Mouse (Mus musculus): ENCODE data around the gene Sp6. TPM values are rescaled to one million over a fixed set of nuclear protein-coding genes. Genes with fewer than 3 reads are reported as not detected.

Sp6 gene
- polyA plus RNA-seq, 1 experiment from 2014 or later = 0.09 TPM

GRCm38 (mm10) chr11:96992722-96993311 is 20.4 kb upstream of the Sp6 start:
- no peak overlapping the region for H3K4me2 ChIP-seq (ENCODE audit: low read depth, low read length)
- no peaks in the 10 kb centered on the region for H3K36me3 ChIP-seq (ENCODE audit: control insufficient read depth, insufficient read depth, low read length)
- 36% methylated on average over 8 of the region's 8 CpGs for WGBS
- no peak for ATAC-seq (ENCODE audit: low read depth)
- H3K27me3 ChIP-seq (ENCODE audit: control insufficient read depth, insufficient read depth, low read length) = no peaks in the 10 kb centered on the region
- H3K4me1 ChIP-seq (ENCODE audit: control insufficient read depth, insufficient read depth, low read length) = peaks cover 12% of the 10 kb centered on the region
- H3K4me3 ChIP-seq (ENCODE audit: low read depth, low read length) = no peak overlapping the region
- no peak overlapping the region for H3K27ac ChIP-seq (ENCODE audit: low read depth, low read length)
- no peak overlapping the region; the same call in 1 of the 2 replicates for H3K9ac ChIP-seq (replicated peaks; ENCODE audit: low read depth, low read length)
- no peaks in the 10 kb centered on the region for H3K9me3 ChIP-seq (ENCODE audit: control insufficient read depth, low read length)

GRCm38 (mm10) chr11:96995031-96995430 is 18.2 kb upstream of the Sp6 start:
- H3K4me2 ChIP-seq (ENCODE audit: low read depth, low read length) = no peak overlapping the region
- WGBS = 30% methylated on average over 5 of the region's 5 CpGs
- H3K27me3 ChIP-seq (ENCODE audit: control insufficient read depth, insufficient read depth, low read length) = no peaks in the 10 kb centered on the region
- H3K27ac ChIP-seq (ENCODE audit: low read depth, low read length) = no peak overlapping the region
- ATAC-seq (ENCODE audit: low read depth) = no peak
- peaks cover 7% of the 10 kb centered on the region for H3K4me1 ChIP-seq (ENCODE audit: control insufficient read depth, insufficient read depth, low read length)
- H3K4me3 ChIP-seq (ENCODE audit: low read depth, low read length) = no peak overlapping the region
- H3K9ac ChIP-seq (replicated peaks; ENCODE audit: low read depth, low read length) = no peak overlapping the region
- no peaks in the 10 kb centered on the region for H3K9me3 ChIP-seq (ENCODE audit: control insufficient read depth, low read length)
- H3K36me3 ChIP-seq (ENCODE audit: control insufficient read depth, insufficient read depth, low read length) = no peaks in the 10 kb centered on the region

GRCm38 (mm10) chr11:96995836-96996772 is 17.1 kb upstream of the Sp6 start:
- H3K27me3 ChIP-seq (ENCODE audit: control insufficient read depth, insufficient read depth, low read length) = no peaks in the 10 kb centered on the region
- no peak overlapping the region for H3K27ac ChIP-seq (ENCODE audit: low read depth, low read length)
- H3K4me2 ChIP-seq (ENCODE audit: low read depth, low read length) = no peak overlapping the region
- no peak overlapping the region for H3K9ac ChIP-seq (replicated peaks; ENCODE audit: low read depth, low read length)
- ATAC-seq (ENCODE audit: low read depth) = no peak
- no peaks in the 10 kb centered on the region for H3K36me3 ChIP-seq (ENCODE audit: control insufficient read depth, insufficient read depth, low read length)
- H3K4me3 ChIP-seq (ENCODE audit: low read depth, low read length) = no peak overlapping the region
- H3K4me1 ChIP-seq (ENCODE audit: control insufficient read depth, insufficient read depth, low read length) = peaks cover 7% of the 10 kb centered on the region
- 80% methylated on average over 15 of the region's 15 CpGs for WGBS
- no peaks in the 10 kb centered on the region for H3K9me3 ChIP-seq (ENCODE audit: control insufficient read depth, low read length)

GRCm38 (mm10) chr11:96996773-96997379 is 16.3 kb upstream of the Sp6 start:
- H3K36me3 ChIP-seq (ENCODE audit: control insufficient read depth, insufficient read depth, low read length) = no peaks in the 10 kb centered on the region
- 7% methylated on average over 17 of the region's 17 CpGs for WGBS
- no peaks in the 10 kb centered on the region for H3K9me3 ChIP-seq (ENCODE audit: control insufficient read depth, low read length)
- no peak for ATAC-seq (ENCODE audit: low read depth)
- H3K27ac ChIP-seq (ENCODE audit: low read depth, low read length) = no peak overlapping the region
- peak overlapping the region; percentile 50 for H3K9ac ChIP-seq (replicated peaks; ENCODE audit: low read depth, low read length)
- peaks cover 7% of the 10 kb centered on the region for H3K4me1 ChIP-seq (ENCODE audit: control insufficient read depth, insufficient read depth, low read length)
- H3K4me3 ChIP-seq (ENCODE audit: low read depth, low read length) = peak overlapping the region; percentile 25
- H3K4me2 ChIP-seq (ENCODE audit: low read depth, low read length) = peak overlapping the region; percentile 49
- no peaks in the 10 kb centered on the region for H3K27me3 ChIP-seq (ENCODE audit: control insufficient read depth, insufficient read depth, low read length)

- ATAC-seq (ENCODE audit: low read depth) = no peak
- peaks cover 7% of the 10 kb centered on the region for H3K4me1 ChIP-seq (ENCODE audit: control insufficient read depth, insufficient read depth, low read length)
Observed at GRCm38 (mm10) chr11:96997380-96997956, 15.7 kb upstream of the Sp6 start.

GRCm38 (mm10) chr11:97003170-97003569 is 10.0 kb upstream of the Sp6 start:
- H3K36me3 ChIP-seq (ENCODE audit: control insufficient read depth, insufficient read depth, low read length) = no peaks in the 10 kb centered on the region
- WGBS = 21% methylated on average over 5 of the region's 5 CpGs
- H3K4me3 ChIP-seq (ENCODE audit: low read depth, low read length) = no peak overlapping the region
- H3K27me3 ChIP-seq (ENCODE audit: control insufficient read depth, insufficient read depth, low read length) = no peaks in the 10 kb centered on the region
- H3K27ac ChIP-seq (ENCODE audit: low read depth, low read length) = no peak overlapping the region
- no peaks in the 10 kb centered on the region for H3K9me3 ChIP-seq (ENCODE audit: control insufficient read depth, low read length)
- H3K4me1 ChIP-seq (ENCODE audit: control insufficient read depth, insufficient read depth, low read length) = no peaks in the 10 kb centered on the region
- H3K4me2 ChIP-seq (ENCODE audit: low read depth, low read length) = no peak overlapping the region
- ATAC-seq (ENCODE audit: low read depth) = no peak
- no peak overlapping the region for H3K9ac ChIP-seq (replicated peaks; ENCODE audit: low read depth, low read length)

More at GRCm38 (mm10) chr11:96997380-96997956, 15.7 kb upstream of the Sp6 start:
- H3K4me3 ChIP-seq (ENCODE audit: low read depth, low read length) = peak overlapping the region; percentile 25
- no peak overlapping the region for H3K27ac ChIP-seq (ENCODE audit: low read depth, low read length)
- H3K27me3 ChIP-seq (ENCODE audit: control insufficient read depth, insufficient read depth, low read length) = no peaks in the 10 kb centered on the region
- no peaks in the 10 kb centered on the region for H3K36me3 ChIP-seq (ENCODE audit: control insufficient read depth, insufficient read depth, low read length)
- no peaks in the 10 kb centered on the region for H3K9me3 ChIP-seq (ENCODE audit: control insufficient read depth, low read length)
- WGBS = 3% methylated on average over 30 of the region's 30 CpGs
- H3K9ac ChIP-seq (replicated peaks; ENCODE audit: low read depth, low read length) = peak overlapping the region; percentile 50
- H3K4me2 ChIP-seq (ENCODE audit: low read depth, low read length) = peak overlapping the region; percentile 49

GRCm38 (mm10) chr11:97007093-97007794 is 6.0 kb upstream of the Sp6 start:
- H3K9ac ChIP-seq (replicated peaks; ENCODE audit: low read depth, low read length) = no peak overlapping the region
- 80% methylated on average over 9 of the region's 9 CpGs for WGBS
- no peaks in the 10 kb centered on the region for H3K36me3 ChIP-seq (ENCODE audit: control insufficient read depth, insufficient read depth, low read length)
- no peak for ATAC-seq (ENCODE audit: low read depth)
- H3K27me3 ChIP-seq (ENCODE audit: control insufficient read depth, insufficient read depth, low read length) = no peaks in the 10 kb centered on the region
- H3K4me2 ChIP-seq (ENCODE audit: low read depth, low read length) = no peak overlapping the region
- H3K4me3 ChIP-seq (ENCODE audit: low read depth, low read length) = no peak overlapping the region
- no peaks in the 10 kb centered on the region for H3K9me3 ChIP-seq (ENCODE audit: control insufficient read depth, low read length)
- H3K4me1 ChIP-seq (ENCODE audit: control insufficient read depth, insufficient read depth, low read length) = no peaks in the 10 kb centered on the region
- H3K27ac ChIP-seq (ENCODE audit: low read depth, low read length) = no peak overlapping the region

GRCm38 (mm10) chr11:97009198-97009790 is 3.9 kb upstream of the Sp6 start:
- no peaks in the 10 kb centered on the region; the same call in 1 of the 2 replicates for H3K27me3 ChIP-seq (ENCODE audit: control insufficient read depth, insufficient read depth, low read length)
- H3K4me1 ChIP-seq (ENCODE audit: control insufficient read depth, insufficient read depth, low read length) = no peaks in the 10 kb centered on the region
- no peaks in the 10 kb centered on the region for H3K9me3 ChIP-seq (ENCODE audit: control insufficient read depth, low read length)
- no peak for ATAC-seq (ENCODE audit: low read depth)
- H3K36me3 ChIP-seq (ENCODE audit: control insufficient read depth, insufficient read depth, low read length) = no peaks in the 10 kb centered on the region
- H3K9ac ChIP-seq (replicated peaks; ENCODE audit: low read depth, low read length) = no peak overlapping the region
- H3K4me3 ChIP-seq (ENCODE audit: low read depth, low read length) = no peak overlapping the region
- H3K27ac ChIP-seq (ENCODE audit: low read depth, low read length) = no peak overlapping the region
- 58% methylated on average over 8 of the region's 8 CpGs for WGBS
- no peak overlapping the region for H3K4me2 ChIP-seq (ENCODE audit: low read depth, low read length)
